Mouse (Mus musculus) heart, embryonic 12.5 days (tissue): ENCODE data around the gene Gm20695. TPM values are rescaled to one million over a fixed set of nuclear protein-coding genes. Genes with fewer than 3 reads are reported as not detected.

Source experiments
- ATAC-seq: fragments of 200-750 bp; cut with Nextera tagmentation; 2 replicates; pipeline ENCODE4 v1.8.0; 2017; ENCODE audit warnings: moderate TSS enrichment, moderate library complexity; ENCODE audit not compliant: insufficient number of reproducible peaks, low FRiP score
- H3K27ac ChIP-seq: fragments of 300-500 bp; sonication (generic); 2 replicates; pipeline ENCODE4 v1.5.1; 2016; ENCODE audit warnings: mild to moderate bottlenecking, moderate library complexity; ENCODE audit not compliant: poor library complexity, severe bottlenecking
- H3K27me3 ChIP-seq: fragments of 300-500 bp; sonication (generic); replicated peaks from 2 replicates; pipeline ENCODE4 v1.6.1; 2016; ENCODE audit warnings: mild to moderate bottlenecking, moderate library complexity
- H3K36me3 ChIP-seq: fragments of 300-500 bp; sonication (generic); 2 replicates; pipeline ENCODE4 v1.6.1; 2016; ENCODE audit warnings: mild to moderate bottlenecking, moderate library complexity
- H3K4me1 ChIP-seq: fragments of 300-500 bp; sonication (generic); replicated peaks from 2 replicates; pipeline ENCODE4 v1.6.1; 2016; ENCODE audit warnings: mild to moderate bottlenecking
- H3K4me2 ChIP-seq: fragments of 300-500 bp; sonication (generic); 2 replicates; pipeline ENCODE4 v1.6.1; 2016; ENCODE audit warnings: mild to moderate bottlenecking, moderate library complexity
- H3K4me3 ChIP-seq: fragments of 300-500 bp; sonication (generic); 2 replicates; pipeline ENCODE4 v1.5.1; 2016; ENCODE audit warnings: mild to moderate bottlenecking
- H3K9ac ChIP-seq: fragments of 300-500 bp; sonication (generic); 2 replicates; pipeline ENCODE4 v1.6.1; 2016; ENCODE audit warnings: mild to moderate bottlenecking, moderate library complexity
- H3K9me3 ChIP-seq: fragments of 300-500 bp; sonication (generic); replicated peaks from 2 replicates; pipeline ENCODE4 v1.6.1; 2016; ENCODE audit warnings: mild to moderate bottlenecking, moderate library complexity
- WGBS: fragments of 180-500 bp; shearing (Covaris S2); methylation state at CpG from one replicate; pipeline ENCODE4 v1.1.7; 2016; 5-methylcytosine and 5-hydroxymethylcytosine counted together
- polyA plus RNA-seq: library from polyadenylated mRNA; unstranded; fragments of >200 nt; fragmentation: Nextera tagmentation; extraction: Ambion mirVana; gene quantifications from 2 replicates; pipeline ENCODE4 v1.2.1, GENCODE M21; 2016

Gm20695 gene
- polyA plus RNA-seq, 1 experiment from 2014 or later: not detected

- ATAC-seq: no peak
- H3K9me3 ChIP-seq: no peaks in the 10 kb centered on the region
- peaks cover 6% of the 10 kb centered on the region; the same call in 1 of the 2 replicates for H3K4me1 ChIP-seq
- H3K4me2 ChIP-seq: no peak overlapping the region
- H3K36me3 ChIP-seq: no peaks in the 10 kb centered on the region
- 60% methylated on average over 11 of the region's 11 CpGs for WGBS
- no peak overlapping the region for H3K4me3 ChIP-seq
- H3K9ac ChIP-seq: no peak overlapping the region
- H3K27me3 ChIP-seq: no peaks in the 10 kb centered on the region
- H3K27ac ChIP-seq: no peak overlapping the region
Observed at GRCm38 (mm10) chr16:3854437-3855182, 29.8 kb upstream of the Gm20695 start.

GRCm38 (mm10) chr16:3855776-3856175 lies 28.7 kb upstream of the Gm20695 start:
- Histone ChIP-seq H3K9ac (no peak overlapping the region), H3K27ac (no peak overlapping the region), H3K4me3 (no peak overlapping the region), H3K36me3 (peaks cover 5% of the 10 kb centered on the region; the same call in 1 of the 2 replicates), H3K4me1 (peaks cover 6% of the 10 kb centered on the region; the same call in 1 of the 2 replicates), H3K27me3 (no peaks in the 10 kb centered on the region), H3K9me3 (no peaks in the 10 kb centered on the region), H3K4me2 (no peak overlapping the region)
- WGBS: 58% methylated on average over 1 of the region's 1 CpGs
- no peak for ATAC-seq

GRCm38 (mm10) chr16:3859254-3859653 lies 25.2 kb upstream of the Gm20695 start:
- 86% methylated on average over 4 of the region's 4 CpGs for WGBS
- ATAC-seq: no peak
- Histone ChIP-seq H3K27me3 (no peaks in the 10 kb centered on the region), H3K9me3 (no peaks in the 10 kb centered on the region), H3K9ac (no peak overlapping the region), H3K36me3 (peaks cover 24% of the 10 kb centered on the region), H3K4me2 (no peak overlapping the region), H3K4me3 (no peak overlapping the region), H3K27ac (no peak overlapping the region), H3K4me1 (no peaks in the 10 kb centered on the region)

- Histone ChIP-seq H3K27me3 (no peaks in the 10 kb centered on the region), H3K4me1 (peaks cover 16% of the 10 kb centered on the region), H3K9ac (peak overlapping the region; percentile 78), H3K36me3 (peaks cover 23% of the 10 kb centered on the region), H3K4me2 (peak overlapping the region; percentile 92), H3K27ac (peak overlapping the region; percentile 41; the same call in 1 of the 2 replicates), H3K4me3 (peak overlapping the region; percentile 66), H3K9me3 (no peaks in the 10 kb centered on the region)
- 0 out of 2 replicates have a peak, but pooled peaks have one; percentile 13 for ATAC-seq
- WGBS: 2% methylated on average over 16 of the region's 16 CpGs
Observed at GRCm38 (mm10) chr16:3871815-3872214, 12.6 kb upstream of the Gm20695 start.

GRCm38 (mm10) chr16:3872216-3873047 lies 12.0 kb upstream of the Gm20695 start, which contains the start of gene Naa60:
TSS of gene Naa60 (plus strand) at chr16:3872375.
- H3K4me3 ChIP-seq: peak within 1 kb of the TSS; percentile 66
- H3K9me3 ChIP-seq: no peaks in the 10 kb centered on the region
- peak within 1 kb of the TSS; percentile 44 for H3K27ac ChIP-seq
- peak within 1 kb of the TSS; percentile 78 for H3K9ac ChIP-seq
- ATAC-seq: peak; percentile 98
- WGBS: 3% methylated on average over 47 of the region's 47 CpGs
- peaks cover 21% of the 10 kb centered on the region; the same call in 1 of the 2 replicates for H3K36me3 ChIP-seq
- H3K4me1 ChIP-seq: peaks cover 16% of the 10 kb centered on the region
- H3K27me3 ChIP-seq: no peaks in the 10 kb centered on the region
- H3K4me2 ChIP-seq: peak within 1 kb of the TSS; percentile 92

GRCm38 (mm10) chr16:3876346-3876745 lies 8.1 kb upstream of the Gm20695 start:
- no peak for ATAC-seq
- Histone ChIP-seq H3K4me1 (peaks cover 14% of the 10 kb centered on the region), H3K4me3 (no peak overlapping the region), H3K9ac (no peak overlapping the region), H3K27me3 (no peaks in the 10 kb centered on the region), H3K4me2 (no peak overlapping the region), H3K9me3 (no peaks in the 10 kb centered on the region), H3K27ac (no peak overlapping the region), H3K36me3 (peaks cover 29% of the 10 kb centered on the region)
- WGBS: 90% methylated on average over 4 of the region's 4 CpGs

- Histone ChIP-seq H3K4me1 (peaks cover 16% of the 10 kb centered on the region), H3K9ac (peak overlapping the region; percentile 88), H3K27ac (peak overlapping the region; percentile 94), H3K9me3 (no peaks in the 10 kb centered on the region), H3K4me3 (peak overlapping the region; percentile 78), H3K27me3 (no peaks in the 10 kb centered on the region), H3K4me2 (peak overlapping the region; percentile 78), H3K36me3 (peaks cover 10% of the 10 kb centered on the region)
- WGBS: 4% methylated on average over 10 of the region's 10 CpGs
- ATAC-seq: peak; percentile 3; the same call in 1 of the 2 replicates
Observed at GRCm38 (mm10) chr16:3885065-3885670, 720 bp downstream of the Gm20695 start.

- H3K9me3 ChIP-seq: no peaks in the 10 kb centered on the region
- ATAC-seq: no peak
Observed at GRCm38 (mm10) chr16:3891621-3892295, 7.3 kb downstream of the Gm20695 start.

GRCm38 (mm10) chr16:3893739-3894138 lies 9.3 kb downstream of the Gm20695 start:
- H3K9me3 ChIP-seq: no peaks in the 10 kb centered on the region
- peaks cover 45% of the 10 kb centered on the region for H3K36me3 ChIP-seq
- no peak overlapping the region for H3K4me3 ChIP-seq
- no peaks in the 10 kb centered on the region for H3K27me3 ChIP-seq
- peak overlapping the region; percentile 74 for H3K27ac ChIP-seq
- peak overlapping the region; percentile 9; the same call in 1 of the 2 replicates for H3K9ac ChIP-seq
- 30% methylated on average over 3 of the region's 3 CpGs for WGBS
- H3K4me2 ChIP-seq: 0 out of 2 replicates have a peak overlapping the region, but pooled peaks have one; percentile 21
- H3K4me1 ChIP-seq: peaks cover 17% of the 10 kb centered on the region
- peak; percentile 84 for ATAC-seq

More at GRCm38 (mm10) chr16:3891621-3892295, 7.3 kb downstream of the Gm20695 start:
- Histone ChIP-seq H3K27ac (no peak overlapping the region), H3K4me3 (no peak overlapping the region), H3K9ac (no peak overlapping the region), H3K27me3 (no peaks in the 10 kb centered on the region), H3K4me2 (no peak overlapping the region), H3K36me3 (peaks cover 26% of the 10 kb centered on the region), H3K4me1 (peaks cover 20% of the 10 kb centered on the region)
- WGBS: 94% methylated on average over 14 of the region's 14 CpGs

GRCm38 (mm10) chr16:3895173-3895792 lies 10.8 kb downstream of the Gm20695 start:
- Histone ChIP-seq H3K27ac (peak overlapping the region; percentile 74), H3K27me3 (no peaks in the 10 kb centered on the region), H3K9ac (no peak overlapping the region), H3K9me3 (no peaks in the 10 kb centered on the region), H3K4me2 (no peak overlapping the region), H3K4me3 (no peak overlapping the region), H3K36me3 (peaks cover 61% of the 10 kb centered on the region), H3K4me1 (peaks cover 17% of the 10 kb centered on the region)
- peak; percentile 36; the same call in 1 of the 2 replicates for ATAC-seq
- 64% methylated on average over 9 of the region's 9 CpGs for WGBS
